ENCODE assay signal across 8 mouse cellular contexts in the genomic region with DNA sequence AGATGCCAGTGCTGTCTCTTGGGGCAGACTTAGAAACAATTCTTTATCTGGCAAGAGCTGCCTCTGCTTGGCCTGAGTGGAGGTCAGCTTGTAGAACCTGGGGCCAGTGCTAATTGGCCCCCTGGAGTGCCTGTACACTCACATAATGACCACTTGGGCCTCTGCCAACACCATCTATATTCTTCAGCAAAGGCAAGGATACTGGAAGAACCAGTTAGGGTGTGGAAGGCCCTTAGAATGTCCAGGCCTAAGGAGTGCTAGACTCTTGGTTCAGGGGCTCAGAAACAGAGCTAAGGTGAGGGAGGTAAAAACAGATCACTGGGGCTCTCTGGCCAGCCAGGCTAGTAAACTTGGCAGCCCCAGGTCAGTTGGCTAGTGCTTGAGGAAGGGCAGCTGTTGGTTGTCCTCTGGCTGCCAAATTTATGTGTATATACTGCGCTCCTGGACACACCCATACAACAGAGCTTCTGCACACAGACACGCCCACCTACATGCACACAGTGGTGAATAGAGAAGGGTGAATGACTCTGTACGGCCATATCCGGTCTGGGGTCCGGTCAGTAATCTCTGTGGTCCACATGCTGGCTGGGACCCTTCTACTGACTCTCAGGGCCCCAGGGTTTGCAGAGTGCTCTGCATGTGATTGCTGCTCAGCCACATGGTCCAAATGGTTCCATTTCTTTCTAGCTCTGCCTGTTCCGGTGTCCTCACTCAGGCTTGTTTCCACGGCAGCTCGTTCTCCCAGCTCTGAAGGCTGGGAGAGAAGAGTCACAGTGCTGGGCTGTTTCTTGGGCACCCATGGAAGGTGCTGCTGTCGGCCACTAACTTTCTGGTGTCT. TPM values are rescaled to one million over a fixed set of nuclear protein-coding genes. Genes with fewer than 3 reads are reported as not detected.
DNase-seq lines count a peak whose midpoint lies in the region; ATAC-seq lines count a peak whose summit lies in the region.
"Had no signal": no experiment of that assay in that cellular context is flagged by ENCODE, and none has a peak within 500 bp of the region (broad histone marks: within the 10 kb centered on the region; RNA-seq: fewer than 3 reads in every experiment).

No protein-coding gene starts in this region.

- no peak overlapping the region for H3K4me2 ChIP-seq in embryonic facial prominence, embryonic 15.5 days (replicated peaks)

- no peak overlapping the region for H3K27ac ChIP-seq in embryonic facial prominence, embryonic 15.5 days (replicated peaks)

- 0 out of 2 replicates have a peak, but pooled peaks have one; percentile 18 for ATAC-seq in embryonic facial prominence, embryonic 15.5 days (ENCODE audit: insufficient number of reproducible peaks, low FRiP score, low TSS enrichment, low read depth)
- no peak for ATAC-seq in megakaryocyte progenitor cell, adult 5-6 weeks (replicated peaks; ENCODE audit: poor library complexity)

- H3K9ac ChIP-seq in embryonic facial prominence, embryonic 15.5 days, result no peak overlapping the region

- no peaks in the 10 kb centered on the region for H3K27me3 ChIP-seq in embryonic facial prominence, embryonic 15.5 days

- H3K4me1 ChIP-seq in embryonic facial prominence, embryonic 15.5 days, result no peaks in the 10 kb centered on the region

- H3K9me3 ChIP-seq in embryonic facial prominence, embryonic 15.5 days (replicated peaks), result no peaks in the 10 kb centered on the region

- intact Hi-C loops in left cerebral cortex, postnatal 4 days (cut with DNase I), result no loop called here
- intact Hi-C loops in left cerebral cortex, postnatal 25 days (cut with DNase I), result no loop called here

- DNase-seq in left cerebral cortex, postnatal 4 days, result peak; percentile 19
- no peak for DNase-seq in left cerebral cortex, postnatal 25 days (ENCODE audit: low spot score in 2 of 2)
- DNase-seq in kidney, adult 9 months, result peak; percentile 50
- DNase-seq in lung, postnatal 4 days, result peak; percentile 63 to 68
- DNase-seq in right cerebral cortex, postnatal 4 days, result no peak
- DNase-seq: cerebellum, adult 9-10 months had no signal

- no peaks in the 10 kb centered on the region for H3K36me3 ChIP-seq in embryonic facial prominence, embryonic 15.5 days

- 78% methylated on average over 9 of the region's 9 CpGs for WGBS in embryonic facial prominence, embryonic 15.5 days

- no peak overlapping the region for H3K4me3 ChIP-seq in embryonic facial prominence, embryonic 15.5 days (replicated peaks)

RNA-seq across cellular contexts. Expression of a gene that starts 22.4 kb away (rescaled TPM):
- total RNA-seq in left cerebral cortex, postnatal 4 days (2021), result 1 to 10 TPM; 1.8 to 2.3 TPM
- total RNA-seq in left cerebral cortex, postnatal 25 days (2021), result 1 to 10 TPM; 2.5 to 3.6 TPM
- polyA plus RNA-seq in embryonic facial prominence, embryonic 15.5 days (2015; fragmentation: Nextera tagmentation; extraction: Ambion mirVana), result 1.0 and 1.4 TPM in 2 replicates
- 0.10 TPM in 1 of 2 replicates, not detected in the other for total RNA-seq in megakaryocyte progenitor cell, adult 5-6 weeks (2015)
- 0.10 TPM in 1 of 2 replicates, not detected in the other for total RNA-seq in megakaryocyte progenitor cell, adult 5-6 weeks (2017)

Comparison
In these comparisons a context has a peak if more than half of its experiments do, and no peak if none do; other contexts are left out.
1. DNase-seq: peak in left cerebral cortex, postnatal 4 days (single experiment), kidney, adult 9 months (single experiment) and lung, postnatal 4 days (2 of 2); none in left cerebral cortex, postnatal 25 days (0 of 2) and right cerebral cortex, postnatal 4 days (single experiment).